Mouse (Mus musculus): ENCODE measurements around the gene Plcb4. TPM values are rescaled to one million over a fixed set of nuclear protein-coding genes. Genes with fewer than 3 reads are reported as not detected.
"Not testable (repeated sequence)": the region's sequence is repeated elsewhere in the genome, so short reads cannot be mapped to it uniquely, and the experiment has no call there.

Plcb4 gene
- polyA plus RNA-seq, 1 experiment from 2014 or later: 16.7 TPM

DNA sequence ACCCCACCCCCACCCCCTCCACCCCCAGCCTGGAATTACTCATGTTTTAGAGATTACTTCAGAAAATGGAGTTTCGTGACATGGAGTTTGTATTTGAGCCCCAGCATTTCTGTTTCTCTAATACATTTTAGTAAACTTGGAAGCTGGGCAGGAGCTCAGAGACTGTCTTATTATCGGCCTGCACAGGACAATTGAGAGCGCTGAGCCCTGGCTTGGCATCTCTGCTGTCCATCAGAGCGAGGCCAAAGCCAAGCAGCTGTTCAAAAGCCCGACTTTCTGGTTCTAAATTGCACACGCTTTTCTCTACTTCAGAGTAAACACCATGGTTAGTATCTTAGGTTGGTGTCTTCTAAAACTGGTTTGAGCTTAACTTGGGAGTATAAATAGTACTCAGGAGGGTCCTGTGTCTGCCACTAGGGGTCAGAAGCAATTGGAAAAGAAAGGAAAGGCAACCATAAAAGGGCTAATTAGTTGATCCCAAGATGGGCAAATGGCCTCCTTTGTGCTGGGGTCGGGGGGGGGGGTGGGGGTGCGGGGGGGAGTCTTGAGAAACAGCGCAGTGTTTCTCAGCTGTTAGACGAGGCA, 75.2 kb downstream of the Plcb4 start:
- peaks cover 9% of the 10 kb centered on the region for H3K4me1 ChIP-seq (ENCODE audit: control insufficient read depth, insufficient read depth, low read length)
- H3K27ac ChIP-seq (ENCODE audit: low read depth, low read length): no peak overlapping the region
- H3K9ac ChIP-seq (ENCODE audit: low read length): no peak overlapping the region
- WGBS: 39% methylated on average over 10 of the region's 10 CpGs
- no peaks in the 10 kb centered on the region for H3K9me3 ChIP-seq (ENCODE audit: control insufficient read depth, low read length)
- no peaks in the 10 kb centered on the region for H3K27me3 ChIP-seq (ENCODE audit: control insufficient read depth, insufficient read depth, low read length)
- no peak for DNase-seq (ENCODE audit: low spot score)
- no peak overlapping the region for H3K4me2 ChIP-seq (ENCODE audit: low read depth)
- no peaks in the 10 kb centered on the region for H3K36me3 ChIP-seq (ENCODE audit: control insufficient read depth, insufficient read depth, low read length)
- peak; percentile 35; the same call in 1 of the 2 replicates for ATAC-seq (ENCODE audit: insufficient read depth, low FRiP score, low TSS enrichment)
- no peak overlapping the region for H3K4me3 ChIP-seq (ENCODE audit: low read depth, low read length)

DNA sequence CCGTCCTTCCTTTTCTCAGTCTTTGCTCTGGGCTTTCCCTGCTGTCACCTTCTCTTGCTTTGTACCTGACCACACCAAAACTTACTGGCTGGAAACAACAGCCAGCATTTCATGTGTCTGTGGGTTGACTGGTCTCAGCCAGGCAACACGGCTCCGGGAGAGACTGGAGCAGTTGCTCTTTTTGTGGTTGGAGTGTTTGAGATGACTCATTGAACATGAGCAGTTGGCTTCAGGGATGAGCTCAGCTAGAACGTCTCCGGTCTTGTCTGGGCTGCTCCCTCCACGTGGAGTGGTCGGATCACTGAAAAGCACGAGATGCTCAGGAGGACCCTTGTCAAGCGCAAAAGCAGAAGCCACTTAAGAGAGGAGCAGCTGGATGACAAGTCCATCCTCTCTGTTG, 78.7 kb downstream of the Plcb4 start:
- H3K27me3 ChIP-seq (ENCODE audit: control insufficient read depth, insufficient read depth, low read length): no peaks in the 10 kb centered on the region
- H3K27ac ChIP-seq (ENCODE audit: low read depth, low read length): no peak overlapping the region
- no peaks in the 10 kb centered on the region for H3K36me3 ChIP-seq (ENCODE audit: control insufficient read depth, insufficient read depth, low read length)
- H3K4me2 ChIP-seq (ENCODE audit: low read depth): no peak overlapping the region
- H3K9ac ChIP-seq (ENCODE audit: low read length): no peak overlapping the region
- WGBS: 83% methylated on average over 9 of the region's 9 CpGs
- peaks cover 3% of the 10 kb centered on the region; the same call in 1 of the 2 replicates for H3K4me1 ChIP-seq (ENCODE audit: control insufficient read depth, insufficient read depth, low read length)
- H3K9me3 ChIP-seq (ENCODE audit: control insufficient read depth, low read length): no peaks in the 10 kb centered on the region
- no peak overlapping the region for H3K4me3 ChIP-seq (ENCODE audit: low read depth, low read length)
- DNase-seq (ENCODE audit: low spot score): no peak
- no peak for ATAC-seq (ENCODE audit: insufficient read depth, low FRiP score, low TSS enrichment)

GRCm38 (mm10) chr2:135738022-135738780, 79.4 kb downstream of the Plcb4 start:
- ATAC-seq (ENCODE audit: insufficient read depth, low FRiP score, low TSS enrichment); H3K36me3 ChIP-seq (ENCODE audit: control insufficient read depth, insufficient read depth, low read length); H3K27me3 ChIP-seq (ENCODE audit: control insufficient read depth, insufficient read depth, low read length); DNase-seq (ENCODE audit: low spot score); H3K27ac ChIP-seq (ENCODE audit: low read depth, low read length); H3K4me3 ChIP-seq (ENCODE audit: low read depth, low read length); H3K9me3 ChIP-seq (ENCODE audit: control insufficient read depth, low read length); H3K9ac ChIP-seq (ENCODE audit: low read length); H3K4me2 ChIP-seq (ENCODE audit: low read depth); H3K4me1 ChIP-seq (ENCODE audit: control insufficient read depth, insufficient read depth, low read length): not testable (repeated sequence)
- WGBS: 75% methylated on average over 7 of the region's 7 CpGs

DNA sequence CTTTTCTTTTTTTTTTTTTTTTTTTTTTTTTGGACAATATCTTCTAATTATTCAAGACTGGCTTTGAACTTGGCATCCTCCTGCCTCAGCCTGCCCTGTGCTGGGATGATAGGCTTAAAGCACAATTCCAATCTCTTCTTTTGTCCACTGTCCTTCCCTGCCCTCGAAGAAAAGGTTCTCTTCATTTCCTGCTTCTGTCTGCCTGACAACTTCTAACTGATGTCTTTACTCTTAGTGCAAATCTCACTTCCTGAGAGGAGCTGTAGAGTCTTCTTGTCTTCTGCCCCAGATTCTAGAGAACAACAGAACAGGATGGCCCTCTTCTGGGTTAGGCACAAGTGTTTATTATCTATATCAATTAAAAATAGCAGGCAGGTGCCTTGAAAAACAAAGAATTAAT, 80.1 kb downstream of the Plcb4 start:
- Histone ChIP-seq H3K27ac (ENCODE audit: low read depth, low read length) (no peak overlapping the region), H3K4me2 (ENCODE audit: low read depth) (no peak overlapping the region), H3K9ac (ENCODE audit: low read length) (no peak overlapping the region), H3K4me3 (ENCODE audit: low read depth, low read length) (no peak overlapping the region), H3K36me3 (ENCODE audit: control insufficient read depth, insufficient read depth, low read length) (no peaks in the 10 kb centered on the region), H3K4me1 (ENCODE audit: control insufficient read depth, insufficient read depth, low read length) (peaks cover 3% of the 10 kb centered on the region; the same call in 1 of the 2 replicates), H3K9me3 (ENCODE audit: control insufficient read depth, low read length) (no peaks in the 10 kb centered on the region), H3K27me3 (ENCODE audit: control insufficient read depth, insufficient read depth, low read length) (no peaks in the 10 kb centered on the region)
- ATAC-seq (ENCODE audit: insufficient read depth, low FRiP score, low TSS enrichment) (no peak), DNase-seq (ENCODE audit: low spot score) (no peak)
- 66% methylated on average over 1 of the region's 1 CpGs for WGBS

DNA sequence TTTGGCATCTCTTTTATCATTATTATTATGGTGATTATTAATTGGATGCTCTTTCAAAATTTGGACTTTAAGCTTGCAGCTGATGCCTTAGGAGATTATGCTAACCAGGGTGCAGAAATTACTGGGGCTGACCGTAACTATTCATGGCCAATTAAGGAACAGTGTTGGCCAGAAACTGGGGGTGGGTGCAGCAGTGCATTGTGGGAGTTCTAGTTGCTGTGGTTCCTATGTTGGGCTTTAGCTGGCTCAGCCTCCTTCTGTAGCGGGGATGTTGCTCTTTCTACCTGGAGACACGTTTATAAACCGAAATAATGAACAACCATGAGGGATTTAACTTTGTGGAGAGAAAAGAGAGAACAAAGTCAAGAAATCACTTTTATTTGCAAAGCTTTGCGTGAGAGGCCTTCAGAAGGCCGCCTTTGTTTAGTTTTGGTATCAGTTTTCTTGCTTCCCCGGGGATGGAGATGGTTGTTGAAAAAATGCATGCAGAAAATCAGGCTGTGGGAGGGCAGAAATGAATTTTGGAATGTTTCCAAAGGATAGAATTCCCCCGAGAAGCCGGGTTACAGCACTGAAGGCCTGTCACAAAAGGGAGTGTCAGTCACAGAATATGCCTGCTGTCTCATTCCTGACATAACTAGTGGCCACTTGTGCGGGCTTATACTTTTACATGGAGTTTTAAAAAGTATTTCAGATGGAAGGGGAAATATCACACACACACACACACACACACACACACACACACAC, 84.3 kb downstream of the Plcb4 start:
- Histone ChIP-seq H3K9ac (ENCODE audit: low read length) (no peak overlapping the region), H3K4me3 (ENCODE audit: low read depth, low read length) (no peak overlapping the region), H3K4me2 (ENCODE audit: low read depth) (no peak overlapping the region), H3K27me3 (ENCODE audit: control insufficient read depth, insufficient read depth, low read length) (no peaks in the 10 kb centered on the region), H3K9me3 (ENCODE audit: control insufficient read depth, low read length) (no peaks in the 10 kb centered on the region), H3K27ac (ENCODE audit: low read depth, low read length) (no peak overlapping the region), H3K4me1 (ENCODE audit: control insufficient read depth, insufficient read depth, low read length) (no peaks in the 10 kb centered on the region), H3K36me3 (ENCODE audit: control insufficient read depth, insufficient read depth, low read length) (no peaks in the 10 kb centered on the region)
- WGBS: 75% methylated on average over 10 of the region's 10 CpGs
- DNase-seq (ENCODE audit: low spot score) (no peak), ATAC-seq (ENCODE audit: insufficient read depth, low FRiP score, low TSS enrichment) (0 out of 2 replicates have a peak, but pooled peaks have one; percentile 54)

DNA sequence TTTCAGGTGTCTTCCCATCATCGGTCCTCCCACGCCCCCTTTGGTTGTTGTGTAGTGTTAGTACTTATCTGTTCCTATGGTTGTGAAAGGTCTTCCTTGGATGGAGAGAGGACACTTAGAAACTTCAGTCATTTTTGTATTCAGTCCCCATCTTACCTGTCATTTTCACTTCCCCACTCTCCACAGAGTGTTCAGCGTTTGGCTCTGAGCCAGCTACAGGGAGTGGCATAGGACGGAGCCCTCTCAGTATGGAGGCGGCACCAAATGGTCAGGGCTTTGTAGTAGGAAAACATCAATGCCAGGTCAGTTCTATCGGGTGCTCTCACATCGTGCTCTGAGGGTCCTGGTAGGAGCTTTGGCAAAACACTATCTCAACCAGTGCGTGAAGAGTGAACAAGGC, 85.9 kb downstream of the Plcb4 start:
- Histone ChIP-seq H3K36me3 (ENCODE audit: control insufficient read depth, insufficient read depth, low read length) (no peaks in the 10 kb centered on the region), H3K27me3 (ENCODE audit: control insufficient read depth, insufficient read depth, low read length) (no peaks in the 10 kb centered on the region), H3K4me1 (ENCODE audit: control insufficient read depth, insufficient read depth, low read length) (no peaks in the 10 kb centered on the region), H3K4me2 (ENCODE audit: low read depth) (no peak overlapping the region), H3K4me3 (ENCODE audit: low read depth, low read length) (no peak overlapping the region), H3K27ac (ENCODE audit: low read depth, low read length) (no peak overlapping the region), H3K9me3 (ENCODE audit: control insufficient read depth, low read length) (no peaks in the 10 kb centered on the region), H3K9ac (ENCODE audit: low read length) (no peak overlapping the region)
- WGBS: 78% methylated on average over 8 of the region's 8 CpGs
- ATAC-seq (ENCODE audit: insufficient read depth, low FRiP score, low TSS enrichment) (no peak), DNase-seq (ENCODE audit: low spot score) (no peak)

- DNase-seq (ENCODE audit: low spot score) (no peak), ATAC-seq (ENCODE audit: insufficient read depth, low FRiP score, low TSS enrichment) (0 out of 2 replicates have a peak, but pooled peaks have one; percentile 36)
- H3K27me3 ChIP-seq (ENCODE audit: control insufficient read depth, insufficient read depth, low read length): no peaks in the 10 kb centered on the region
- H3K27ac ChIP-seq (ENCODE audit: low read depth, low read length): no peak overlapping the region
- H3K36me3 ChIP-seq (ENCODE audit: control insufficient read depth, insufficient read depth, low read length): no peaks in the 10 kb centered on the region
- WGBS: 60% methylated on average over 7 of the region's 7 CpGs
- no peaks in the 10 kb centered on the region for H3K4me1 ChIP-seq (ENCODE audit: control insufficient read depth, insufficient read depth, low read length)
- no peaks in the 10 kb centered on the region for H3K9me3 ChIP-seq (ENCODE audit: control insufficient read depth, low read length)
- no peak overlapping the region for H3K4me3 ChIP-seq (ENCODE audit: low read depth, low read length)
- no peak overlapping the region for H3K4me2 ChIP-seq (ENCODE audit: low read depth)
- H3K9ac ChIP-seq (ENCODE audit: low read length): no peak overlapping the region
Observed at GRCm38 (mm10) chr2:135745126-135745525, 86.3 kb downstream of the Plcb4 start.

DNA sequence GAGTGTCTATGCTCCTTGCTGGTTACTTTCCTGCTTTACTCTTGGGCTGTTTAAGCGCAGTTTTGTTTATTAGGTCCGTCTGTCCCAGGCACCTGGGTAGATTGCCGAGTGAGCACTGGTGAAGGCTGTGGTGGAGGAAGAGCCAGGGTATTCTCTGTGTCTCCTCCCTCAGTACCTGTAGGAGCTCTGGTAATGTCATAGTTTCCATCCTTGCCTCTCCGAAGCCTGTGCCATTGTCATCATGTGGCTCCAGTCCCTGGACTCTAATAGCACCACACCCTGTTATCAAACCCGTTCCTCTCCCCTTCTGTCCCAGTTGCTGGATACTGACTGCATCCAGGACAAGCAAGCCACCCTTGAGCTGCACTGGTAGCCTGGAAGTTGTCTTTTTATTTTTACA, 89.6 kb downstream of the Plcb4 start:
- Histone ChIP-seq H3K4me2 (ENCODE audit: low read depth) (no peak overlapping the region), H3K9me3 (ENCODE audit: control insufficient read depth, low read length) (no peaks in the 10 kb centered on the region), H3K27ac (ENCODE audit: low read depth, low read length) (no peak overlapping the region), H3K27me3 (ENCODE audit: control insufficient read depth, insufficient read depth, low read length) (no peaks in the 10 kb centered on the region), H3K4me1 (ENCODE audit: control insufficient read depth, insufficient read depth, low read length) (no peaks in the 10 kb centered on the region), H3K36me3 (ENCODE audit: control insufficient read depth, insufficient read depth, low read length) (no peaks in the 10 kb centered on the region), H3K9ac (ENCODE audit: low read length) (no peak overlapping the region), H3K4me3 (ENCODE audit: low read depth, low read length) (no peak overlapping the region)
- WGBS: 87% methylated on average over 5 of the region's 5 CpGs
- DNase-seq (ENCODE audit: low spot score) (no peak), ATAC-seq (ENCODE audit: insufficient read depth, low FRiP score, low TSS enrichment) (no peak)

Data from neural tube, embryonic 11.5 days (tissue).